Comparison of ENCODE assay signal across 1 mouse cellular context in the genomic region with DNA sequence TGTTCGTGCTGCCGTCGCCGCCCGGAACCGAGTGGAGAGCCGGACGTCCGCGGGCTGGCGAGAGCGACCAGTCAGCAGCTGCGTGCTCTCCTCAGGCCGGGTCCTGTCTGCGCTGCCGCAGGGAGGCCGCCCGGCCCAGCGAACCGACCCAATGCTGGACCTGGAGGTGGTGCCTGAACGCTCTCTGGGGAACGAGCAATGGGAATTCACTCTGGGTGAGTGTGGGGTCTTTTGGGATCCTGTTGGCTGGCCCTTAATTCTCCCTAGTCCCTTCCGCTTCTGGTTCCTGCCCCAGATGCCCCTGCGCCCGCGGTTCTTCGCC.
TF ChIP-seq lines count a peak whose summit lies in the region.

No protein-coding gene starts in this region.

TF ChIP-seq in CH12.LX, 34 proteins besides CTCF, POLR2A, EP300 and RAD21 (continued from another document):
- TF ChIP-seq TBP (conservative IDR thresholded peaks at IDR 0.05; ENCODE audit: low read depth, low read length) (no peak), GABPA (IDR thresholded peaks at IDR 0.05; ENCODE audit: insufficient replicate concordance, low read depth, low read length) (no peak), SMC3 (IDR thresholded peaks at IDR 0.05; ENCODE audit: low read depth, low read length) (0 out of 2 replicates have a peak, but pooled peaks have one; percentile 0), UBTF (IDR thresholded peaks at IDR 0.05; ENCODE audit: low read depth, low read length) (0 out of 2 replicates have a peak, but pooled peaks have one; percentile 29), NELFE (IDR thresholded peaks at IDR 0.05; ENCODE audit: low read depth, low read length) (peak; percentile 83), IRF4 (IDR thresholded peaks at IDR 0.05; ENCODE audit: low read depth, low read length) (0 out of 2 replicates have a peak, but pooled peaks have one; percentile 6), CHD1 (IDR thresholded peaks at IDR 0.05; ENCODE audit: low read depth, low read length) (peak; percentile 32; the same call in 1 of the 2 replicates), MXI1 (IDR thresholded peaks at IDR 0.05; ENCODE audit: low read depth, low read length) (no peak)
